Mouse (Mus musculus): Measurements from ENCODE around the gene Znhit3.

DNA sequence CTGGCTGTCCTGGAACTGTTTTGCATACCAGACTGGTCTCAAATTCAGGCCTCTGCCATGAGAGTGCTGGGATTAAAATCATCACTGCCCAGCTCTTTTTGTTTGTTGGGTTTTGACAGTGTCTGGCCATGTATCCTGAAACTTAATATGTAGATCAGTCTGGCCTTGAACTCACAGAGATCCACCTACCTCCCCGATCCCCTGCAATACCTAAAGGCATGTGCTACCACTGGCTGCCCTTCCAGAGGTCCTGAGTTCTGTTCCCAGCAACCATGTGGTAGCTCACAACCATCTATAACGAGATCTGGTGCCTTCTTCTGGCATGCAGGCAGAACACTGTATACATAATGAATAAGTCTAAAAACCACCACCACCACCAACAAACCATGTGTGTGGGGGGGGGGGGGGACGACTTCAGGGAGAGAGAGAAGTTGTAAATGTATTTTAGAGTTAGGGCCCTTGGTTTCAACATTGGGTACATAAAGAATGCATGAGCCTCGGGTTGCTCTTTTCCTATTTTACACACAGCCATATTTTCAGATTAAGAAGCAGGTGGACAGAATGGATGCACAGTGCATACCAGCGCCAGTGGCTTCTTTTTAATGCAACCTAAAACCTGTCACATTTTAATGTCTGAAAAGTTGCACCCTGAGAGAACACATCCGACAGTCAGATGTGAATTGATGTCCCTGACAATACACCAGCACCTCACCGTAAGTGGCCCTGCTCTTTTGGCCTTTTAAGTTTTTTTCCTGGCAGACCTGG, 37.0 kb downstream of the Znhit3 start:
- TF ChIP-seq CTCF (IDR thresholded peaks at IDR 0.05; ENCODE audit: low read depth) (no peak), EP300 (IDR thresholded peaks at IDR 0.05; ENCODE audit: low read depth) (no peak)
